Mouse (Mus musculus) heart, embryonic 10.5 days (tissue): Measurements from ENCODE around the gene Osbpl10. TPM values are rescaled to one million over a fixed set of nuclear protein-coding genes. Genes with fewer than 3 reads are reported as not detected.

Source experiments
- DNase-seq: peaks from one replicate; pipeline ENCODE4 v3.0.0-alpha.2; 2017; ENCODE audit warnings: low spot score
- H3K27ac ChIP-seq: fragments of 300-500 bp; sonication (generic); 2 replicates; pipeline ENCODE4 v1.5.1; 2016; ENCODE audit warnings: mild to moderate bottlenecking
- H3K27me3 ChIP-seq: fragments of 300-500 bp; sonication (generic); 2 replicates; pipeline ENCODE4 v1.6.1; 2016; ENCODE audit warnings: mild to moderate bottlenecking; ENCODE audit not compliant: poor library complexity, insufficient read depth, severe bottlenecking
- H3K36me3 ChIP-seq: fragments of 300-500 bp; sonication (generic); 2 replicates; pipeline ENCODE4 v1.6.1; 2016; ENCODE audit warnings: mild to moderate bottlenecking, moderate library complexity
- H3K4me1 ChIP-seq: fragments of 300-500 bp; sonication (generic); 2 replicates; pipeline ENCODE4 v1.6.1; 2016; ENCODE audit warnings: mild to moderate bottlenecking
- H3K4me3 ChIP-seq: fragments of 300-500 bp; sonication (generic); 2 replicates; pipeline ENCODE4 v1.5.1; 2016; ENCODE audit warnings: mild to moderate bottlenecking, moderate library complexity
- H3K9me3 ChIP-seq: fragments of 300-500 bp; sonication (generic); 2 replicates; pipeline ENCODE4 v1.6.1; 2016; ENCODE audit warnings: mild to moderate bottlenecking, moderate library complexity
- WGBS: fragments of 180-500 bp; shearing (Covaris S2); methylation state at CpG from one replicate; pipeline ENCODE4 v1.1.7; 2016; 5-methylcytosine and 5-hydroxymethylcytosine counted together
- polyA plus RNA-seq: library from polyadenylated mRNA; unstranded; fragments of >200 nt; fragmentation: Nextera tagmentation; extraction: Ambion mirVana; gene quantifications from 2 replicates; pipeline ENCODE4 v1.2.1, GENCODE M21; 2016

Osbpl10 gene
- polyA plus RNA-seq, 1 experiment from 2014 or later: 1.7 TPM

DNA sequence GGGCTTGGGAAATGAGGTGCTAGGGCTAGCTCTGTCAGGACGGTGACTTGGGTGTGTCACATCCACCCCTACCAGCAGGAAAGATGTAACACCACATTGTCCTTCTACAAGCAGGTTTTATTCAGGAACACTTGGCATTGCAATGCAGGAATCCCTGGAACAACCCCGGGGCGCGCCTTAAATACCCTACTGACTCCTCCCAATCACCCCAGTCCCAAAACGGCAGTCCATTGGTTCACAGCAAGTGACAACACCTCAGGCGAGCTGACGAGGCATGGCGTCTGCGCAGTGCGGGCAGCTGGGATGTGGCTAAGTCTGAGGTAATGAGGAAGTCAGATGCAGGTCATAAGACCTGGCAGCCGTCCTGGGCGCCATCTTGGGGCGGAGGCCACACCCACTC lies 191.2 kb downstream of the Osbpl10 start:
- no peak for DNase-seq
- WGBS: 82% methylated on average over 13 of the region's 13 CpGs
- H3K9me3 ChIP-seq: no peaks in the 10 kb centered on the region
- H3K36me3 ChIP-seq: no peaks in the 10 kb centered on the region
- peaks cover 17% of the 10 kb centered on the region for H3K4me1 ChIP-seq
- H3K27ac ChIP-seq: no peak overlapping the region
- no peak overlapping the region for H3K4me3 ChIP-seq
- no peaks in the 10 kb centered on the region for H3K27me3 ChIP-seq

DNA sequence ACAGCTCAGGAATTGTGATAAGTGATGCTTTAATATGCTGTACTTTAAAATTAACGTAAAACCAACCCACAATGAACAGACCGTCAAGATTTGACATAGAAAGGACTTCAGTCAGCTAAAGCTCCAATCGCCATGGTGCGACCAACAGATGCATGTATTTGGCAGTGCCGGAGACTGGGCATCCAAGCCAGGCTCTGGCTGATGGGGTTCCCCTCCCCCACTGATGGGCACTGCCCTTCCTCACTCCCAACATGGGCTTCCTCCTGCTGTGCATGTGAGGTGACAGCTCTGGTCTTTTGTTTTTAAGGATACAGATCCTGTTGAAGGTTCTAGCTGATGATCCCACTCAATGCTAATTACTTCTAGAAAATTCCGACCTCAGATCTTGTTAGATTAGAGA lies 193.7 kb downstream of the Osbpl10 start:
- Histone ChIP-seq H3K27ac (no peak overlapping the region), H3K4me3 (no peak overlapping the region), H3K9me3 (no peaks in the 10 kb centered on the region), H3K4me1 (peaks cover under 1% of the 10 kb centered on the region; the same call in 1 of the 2 replicates), H3K27me3 (no peaks in the 10 kb centered on the region), H3K36me3 (no peaks in the 10 kb centered on the region)
- WGBS: 90% methylated on average over 6 of the region's 6 CpGs
- no peak for DNase-seq

GRCm38 (mm10) chr9:115179154-115179553 lies 200.8 kb downstream of the Osbpl10 start:
- Histone ChIP-seq H3K27me3 (no peaks in the 10 kb centered on the region), H3K36me3 (no peaks in the 10 kb centered on the region), H3K4me1 (no peaks in the 10 kb centered on the region), H3K4me3 (no peak overlapping the region), H3K27ac (no peak overlapping the region), H3K9me3 (no peaks in the 10 kb centered on the region)
- no peak for DNase-seq
- 83% methylated on average over 5 of the region's 5 CpGs for WGBS

DNA sequence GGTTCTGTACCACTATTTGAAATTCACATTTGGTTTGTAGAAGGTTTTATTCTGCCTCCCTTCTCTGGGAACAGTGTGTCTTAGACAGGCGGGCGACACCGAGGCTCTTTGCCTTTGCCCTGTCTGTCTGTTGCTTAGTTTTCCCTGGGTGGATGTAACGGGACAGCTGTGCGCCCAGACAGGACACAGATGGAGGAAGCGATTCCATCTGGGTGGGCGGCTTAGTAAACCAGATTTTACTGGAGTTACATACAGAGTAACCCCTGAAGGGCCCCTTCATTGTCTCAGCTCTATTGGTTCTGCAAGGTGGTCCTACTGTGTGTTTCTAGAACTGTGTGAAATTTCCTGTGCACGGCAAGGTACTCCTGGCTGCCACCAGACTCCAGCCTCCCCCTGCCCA lies 201.6 kb downstream of the Osbpl10 start:
- Histone ChIP-seq H3K4me3 (no peak overlapping the region), H3K36me3 (no peaks in the 10 kb centered on the region), H3K9me3 (no peaks in the 10 kb centered on the region), H3K27ac (no peak overlapping the region), H3K27me3 (no peaks in the 10 kb centered on the region), H3K4me1 (no peaks in the 10 kb centered on the region)
- DNase-seq: no peak
- 76% methylated on average over 8 of the region's 8 CpGs for WGBS

DNA sequence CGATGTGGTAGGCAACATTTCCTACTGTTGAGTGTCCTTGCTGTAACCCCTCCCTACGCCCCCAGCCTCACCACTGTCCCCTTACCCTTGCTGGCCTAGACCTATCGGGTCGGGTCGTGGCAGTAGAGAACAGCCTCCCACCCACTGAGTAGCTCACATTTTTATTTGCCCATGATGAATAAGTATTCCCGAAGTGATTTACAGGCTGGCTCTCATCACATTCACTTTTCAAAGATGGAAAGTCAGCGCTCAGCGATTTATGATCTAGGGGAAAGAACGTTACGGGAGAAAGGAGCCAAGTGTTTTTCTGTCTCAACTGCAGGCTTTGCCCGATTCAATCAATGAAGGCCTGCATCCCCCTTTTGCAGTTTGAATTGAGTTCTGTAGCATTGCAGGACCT lies 208.0 kb downstream of the Osbpl10 start:
- WGBS: 84% methylated on average over 11 of the region's 11 CpGs
- Histone ChIP-seq H3K4me1 (peaks cover 22% of the 10 kb centered on the region), H3K36me3 (no peaks in the 10 kb centered on the region), H3K27ac (no peak overlapping the region), H3K4me3 (no peak overlapping the region), H3K9me3 (no peaks in the 10 kb centered on the region), H3K27me3 (no peaks in the 10 kb centered on the region)
- DNase-seq: no peak

GRCm38 (mm10) chr9:115190376-115190942 lies 212.1 kb downstream of the Osbpl10 start:
- DNase-seq: no peak
- 76% methylated on average over 9 of the region's 9 CpGs for WGBS

DNA sequence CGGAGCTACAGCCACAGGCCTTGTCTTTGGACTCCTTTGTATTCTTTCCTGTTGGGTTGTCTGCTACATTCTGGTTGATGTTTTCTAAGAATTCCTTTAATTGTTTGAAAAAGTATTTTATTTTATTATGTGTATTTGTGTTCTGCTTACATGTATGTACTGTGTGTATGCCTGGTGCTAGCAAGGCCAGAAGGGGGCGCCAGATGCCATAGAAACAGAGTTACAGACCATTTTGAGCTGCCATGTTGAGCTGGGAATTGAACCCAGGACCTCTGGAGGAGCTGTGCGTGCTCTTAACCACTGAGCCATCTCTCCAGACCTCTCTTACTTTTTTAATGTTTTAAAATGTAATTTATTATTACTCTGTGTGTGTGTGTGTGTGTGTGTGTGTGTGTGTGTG lies 214.5 kb downstream of the Osbpl10 start:
- peaks cover 23% of the 10 kb centered on the region for H3K4me1 ChIP-seq
- H3K27ac ChIP-seq: no peak overlapping the region
- H3K4me3 ChIP-seq: no peak overlapping the region
- H3K27me3 ChIP-seq: no peaks in the 10 kb centered on the region
- H3K36me3 ChIP-seq: no peaks in the 10 kb centered on the region
- H3K9me3 ChIP-seq: no peaks in the 10 kb centered on the region
- 68% methylated on average over 3 of the region's 3 CpGs for WGBS
- DNase-seq: no peak

More at GRCm38 (mm10) chr9:115190376-115190942, 212.1 kb downstream of the Osbpl10 start:
- H3K9me3 ChIP-seq: no peaks in the 10 kb centered on the region
- H3K4me1 ChIP-seq: peaks cover 22% of the 10 kb centered on the region
- no peak overlapping the region for H3K27ac ChIP-seq
- no peaks in the 10 kb centered on the region for H3K27me3 ChIP-seq
- no peak overlapping the region for H3K4me3 ChIP-seq
- H3K36me3 ChIP-seq: no peaks in the 10 kb centered on the region

DNA sequence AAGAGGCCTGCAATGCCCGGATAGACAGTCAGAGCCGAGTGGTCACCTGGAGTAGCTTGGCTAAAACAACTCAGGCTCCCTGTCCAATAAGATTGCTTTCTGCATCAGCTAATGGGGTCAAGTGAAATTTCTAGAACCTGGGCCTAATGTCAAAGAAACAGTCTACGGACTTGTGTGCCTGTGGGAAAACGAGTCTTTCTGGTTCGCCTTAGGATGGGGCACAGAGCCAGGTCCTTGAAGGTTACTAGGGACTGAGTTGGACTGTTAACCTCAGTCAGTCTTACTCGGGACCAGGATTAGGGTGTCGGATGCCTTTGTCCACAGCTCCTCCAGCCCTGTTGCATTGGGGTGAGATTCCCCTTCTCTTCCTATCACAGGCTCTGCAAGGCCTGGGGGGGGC lies 218.7 kb downstream of the Osbpl10 start:
- Histone ChIP-seq H3K27ac (no peak overlapping the region), H3K4me3 (no peak overlapping the region), H3K4me1 (peaks cover 4% of the 10 kb centered on the region; the same call in 1 of the 2 replicates), H3K36me3 (no peaks in the 10 kb centered on the region), H3K27me3 (no peaks in the 10 kb centered on the region), H3K9me3 (no peaks in the 10 kb centered on the region)
- WGBS: 74% methylated on average over 7 of the region's 7 CpGs
- DNase-seq: no peak

GRCm38 (mm10) chr9:115200166-115200862 lies 221.9 kb downstream of the Osbpl10 start:
- WGBS: 91% methylated on average over 15 of the region's 15 CpGs
- Histone ChIP-seq H3K9me3 (no peaks in the 10 kb centered on the region), H3K4me3 (no peak overlapping the region), H3K36me3 (no peaks in the 10 kb centered on the region), H3K27ac (no peak overlapping the region), H3K27me3 (no peaks in the 10 kb centered on the region), H3K4me1 (peaks cover 7% of the 10 kb centered on the region)
- DNase-seq: no peak

DNA sequence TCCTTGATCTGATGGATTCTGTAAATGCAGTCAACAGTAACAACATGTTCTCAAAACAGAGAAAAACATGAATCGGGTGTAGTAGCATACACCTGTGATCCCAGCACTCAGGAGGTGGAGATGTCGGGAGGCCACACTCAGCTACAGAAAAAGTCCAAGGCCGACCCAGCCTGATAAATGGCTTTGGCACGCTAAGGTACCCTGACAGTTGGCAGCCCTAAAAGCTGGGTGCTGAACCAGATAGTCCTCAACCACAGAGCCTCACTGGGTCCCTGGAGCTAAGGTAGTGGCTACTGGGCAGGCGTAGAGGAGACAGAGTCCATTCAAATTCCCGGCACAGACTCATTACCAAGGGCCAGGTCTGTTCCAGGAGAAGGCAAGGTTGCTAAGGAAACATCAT lies 222.9 kb downstream of the Osbpl10 start:
- WGBS: 86% methylated on average over 6 of the region's 6 CpGs
- H3K4me3 ChIP-seq: no peak overlapping the region
- peaks cover 16% of the 10 kb centered on the region for H3K4me1 ChIP-seq
- H3K36me3 ChIP-seq: no peaks in the 10 kb centered on the region
- no peaks in the 10 kb centered on the region for H3K27me3 ChIP-seq
- no peaks in the 10 kb centered on the region for H3K9me3 ChIP-seq
- H3K27ac ChIP-seq: no peak overlapping the region
- DNase-seq: no peak

DNA sequence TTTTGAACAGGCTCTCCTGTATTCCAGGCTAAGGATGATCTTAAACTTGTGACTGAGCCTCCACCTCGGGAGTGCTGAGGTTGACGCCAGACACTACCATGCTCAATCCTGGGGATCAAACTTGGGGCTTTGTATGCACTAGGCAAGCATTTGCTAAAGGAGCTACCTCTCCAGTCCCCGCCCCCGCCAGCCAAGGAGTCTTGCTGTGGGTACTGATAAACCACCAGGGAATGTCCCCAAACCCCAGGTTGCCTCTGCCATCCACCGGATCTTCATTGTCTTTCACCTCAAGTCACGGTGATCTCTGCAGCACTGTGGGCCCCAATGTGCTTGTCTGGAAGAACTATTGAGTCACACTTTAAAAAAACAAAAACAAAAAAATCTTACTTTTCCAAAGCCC lies 224.8 kb downstream of the Osbpl10 start:
- 50% methylated on average over 6 of the region's 6 CpGs for WGBS
- no peaks in the 10 kb centered on the region for H3K9me3 ChIP-seq
- no peaks in the 10 kb centered on the region for H3K36me3 ChIP-seq
- H3K4me1 ChIP-seq: peaks cover 14% of the 10 kb centered on the region
- no peak overlapping the region for H3K4me3 ChIP-seq
- H3K27me3 ChIP-seq: no peaks in the 10 kb centered on the region
- no peak for DNase-seq
- H3K27ac ChIP-seq: no peak overlapping the region

GRCm38 (mm10) chr9:115205491-115205890 lies 227.1 kb downstream of the Osbpl10 start:
- peaks cover 21% of the 10 kb centered on the region for H3K4me1 ChIP-seq
- peak overlapping the region; percentile 27 for H3K4me3 ChIP-seq
- DNase-seq: no peak
- H3K27ac ChIP-seq: no peak overlapping the region
- no peaks in the 10 kb centered on the region for H3K27me3 ChIP-seq
- WGBS: 11% methylated on average over 6 of the region's 6 CpGs
- H3K9me3 ChIP-seq: no peaks in the 10 kb centered on the region
- no peaks in the 10 kb centered on the region for H3K36me3 ChIP-seq

- H3K4me3 ChIP-seq: no peak overlapping the region
- DNase-seq: no peak
Measured at GRCm38 (mm10) chr9:115206219-115206618, 227.8 kb downstream of the Osbpl10 start.

More at GRCm38 (mm10) chr9:115206219-115206618, 227.8 kb downstream of the Osbpl10 start:
- WGBS: 62% methylated on average over 5 of the region's 5 CpGs
- Histone ChIP-seq H3K27ac (no peak overlapping the region), H3K27me3 (no peaks in the 10 kb centered on the region), H3K36me3 (no peaks in the 10 kb centered on the region), H3K4me1 (peaks cover 21% of the 10 kb centered on the region), H3K9me3 (no peaks in the 10 kb centered on the region)
